Mouse (Mus musculus): ENCODE measurements around the gene Cela2a.

DNA sequence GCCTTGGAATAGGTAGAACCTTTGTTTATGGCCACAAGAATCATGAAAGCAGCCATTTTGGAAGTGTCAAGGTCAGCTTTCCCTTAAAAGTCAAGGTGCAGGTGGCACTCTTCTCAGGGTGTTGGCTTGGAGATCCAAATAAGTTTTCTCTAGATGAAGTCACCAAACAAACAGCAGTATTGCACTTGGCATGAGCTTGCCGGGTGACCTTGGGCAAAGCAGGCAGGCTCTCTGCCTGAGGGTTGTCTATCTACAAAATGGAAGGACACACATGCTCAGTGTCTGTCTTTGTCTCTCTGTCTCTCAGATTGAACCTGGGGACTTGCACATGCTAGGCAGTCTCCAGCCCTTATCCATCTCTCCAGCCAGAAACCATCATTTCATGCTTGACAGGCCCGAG lies 1.4 kb upstream of the Cela2a start:
- TF ChIP-seq POLR2A (IDR thresholded peaks at IDR 0.05; ENCODE audit: low read depth, low read length) (no peak), CTCF (IDR thresholded peaks at IDR 0.05; ENCODE audit: extremely low read depth, insufficient read length, insufficient replicate concordance, low read depth, low read length) (no peak)
